Mouse (Mus musculus): ENCODE measurements at regions not wholly inside any gene's neighbourhood (a gene's known extent, or its start where the extent isn't known, plus 50 kb on each side); places are given as distances from the start of the nearest gene placed in this dataset.

DNA sequence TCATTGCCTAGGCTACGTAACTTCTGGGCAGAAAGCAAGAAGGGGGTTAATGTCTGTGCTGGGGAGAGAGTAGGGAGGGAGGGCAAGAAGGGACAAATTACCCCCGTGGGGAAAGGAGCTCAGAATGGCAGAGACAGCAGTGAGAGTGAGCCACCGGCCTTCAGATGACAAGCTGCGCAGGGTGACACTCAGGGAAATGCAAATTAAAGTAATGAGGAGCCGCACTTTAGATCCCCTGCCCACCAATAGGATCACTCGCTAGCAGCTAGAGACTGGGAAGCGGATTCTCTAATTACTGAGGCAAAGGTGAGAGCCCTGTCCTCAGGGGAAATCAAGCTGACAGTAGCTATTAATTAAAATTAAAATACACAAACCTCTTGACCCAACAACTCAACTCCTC lies 202.5 kb downstream of the Arhgef10l start:
- no peak for DNase-seq
- intact Hi-C loops (cut with DNase I) = no loop called here

DNA sequence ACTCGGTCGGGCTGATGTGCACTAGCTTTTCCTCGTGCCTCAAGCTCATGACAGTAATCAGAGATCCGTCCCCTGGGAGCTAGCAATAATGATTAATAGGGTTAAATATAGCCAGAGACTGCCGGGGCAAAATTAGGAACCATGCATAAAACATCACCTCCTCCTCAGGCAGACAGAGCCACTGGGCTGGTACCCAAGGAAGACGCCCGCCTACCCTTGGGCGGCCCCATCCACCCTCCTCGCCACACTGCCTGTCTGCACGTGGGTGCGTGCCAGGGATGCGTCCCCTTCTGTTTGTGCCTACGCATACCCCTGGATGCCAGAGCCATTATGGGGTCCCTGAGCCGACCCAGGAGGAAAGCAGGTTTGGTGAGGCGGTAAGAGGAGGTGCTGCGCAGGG lies 204.5 kb downstream of the Arhgef10l start:
- DNase-seq = no peak
- intact Hi-C loops (cut with DNase I) = no loop called here

DNA sequence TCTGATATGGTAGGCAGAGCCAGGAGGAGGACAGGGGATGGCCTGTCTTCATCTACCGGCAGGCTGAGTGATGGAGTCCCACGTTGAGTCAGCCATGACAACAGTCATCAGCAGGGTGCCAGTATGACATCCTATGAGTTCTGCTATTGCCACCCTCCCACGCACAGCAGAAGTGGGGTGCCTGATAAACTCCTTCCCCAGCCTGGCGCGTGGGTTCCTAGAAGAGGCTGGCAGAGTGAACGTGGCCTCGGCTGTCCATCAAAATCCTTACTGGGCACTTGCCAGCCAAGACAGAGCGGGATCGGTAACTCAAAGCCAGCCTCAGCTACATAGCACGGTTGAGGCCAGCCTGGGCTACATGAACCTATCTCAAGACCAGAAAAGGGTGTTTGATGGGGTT lies 202.5 kb upstream of the Igsf21 start:
- intact Hi-C loops (cut with DNase I) = no loop called here
- no peak for DNase-seq

DNA sequence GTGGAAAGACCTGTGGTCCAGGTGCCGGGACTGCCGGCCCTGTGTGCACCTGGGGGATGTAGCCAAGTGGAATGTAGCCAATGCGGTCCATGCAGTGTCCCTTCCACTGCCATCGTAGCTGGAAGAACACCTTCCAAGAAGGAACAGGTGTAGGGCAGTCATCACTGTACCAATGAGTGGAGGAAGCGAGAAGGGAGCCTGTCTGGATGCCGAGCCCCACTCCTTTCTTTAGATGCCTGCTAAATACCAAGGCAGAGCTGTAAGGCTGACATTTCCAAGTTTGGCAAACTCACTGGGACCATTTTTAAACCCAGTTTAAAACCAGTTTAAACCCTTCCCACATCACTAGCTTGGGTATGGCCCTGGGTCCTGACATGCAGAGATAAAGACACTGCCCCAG lies 199.9 kb upstream of the Igsf21 start:
- intact Hi-C loops (cut with DNase I) = no loop called here

DNA sequence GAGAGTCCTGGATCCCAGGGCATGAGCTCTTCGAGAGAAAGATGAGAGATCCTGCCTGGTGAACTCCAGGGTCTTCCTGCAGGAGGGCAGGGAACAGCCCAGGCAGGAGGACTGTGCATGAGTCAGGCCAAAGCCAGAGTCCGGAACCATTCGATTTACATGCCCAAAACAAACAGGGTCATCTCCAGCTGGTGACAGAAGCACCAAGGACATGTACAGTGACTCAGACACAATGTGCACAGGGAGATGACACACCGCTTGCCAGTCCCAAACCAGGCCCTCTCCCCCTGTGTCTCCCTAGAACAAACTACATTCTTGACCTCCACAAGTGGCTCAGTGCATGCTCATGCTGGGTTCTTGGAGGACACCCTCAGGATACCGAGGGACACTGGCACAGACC lies 199.3 kb upstream of the Igsf21 start:
- DNase-seq = no peak
- intact Hi-C loops (cut with DNase I) = no loop called here

More for the DNA sequence above, 199.9 kb upstream of the Igsf21 start:
- no peak for DNase-seq

DNA sequence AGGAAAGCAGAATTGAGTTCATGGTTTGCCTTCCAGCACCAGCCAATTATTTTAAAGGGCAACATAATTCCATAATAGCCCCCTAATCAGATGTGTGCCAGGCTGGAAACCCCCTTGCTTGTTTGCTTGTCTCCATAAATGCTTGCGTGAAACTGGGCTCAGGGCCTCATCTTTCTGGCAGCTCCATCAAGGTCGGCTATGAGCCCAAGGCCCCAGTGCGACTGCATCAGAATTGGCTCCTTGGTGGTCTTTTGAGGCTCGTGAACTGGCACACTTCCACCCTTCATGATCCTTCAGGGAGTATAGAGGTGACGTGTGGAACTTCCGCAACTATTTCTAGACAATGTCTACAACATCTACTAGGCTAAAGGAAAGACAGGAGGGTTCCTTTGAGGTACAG lies 196.6 kb upstream of the Igsf21 start:
- no peak for DNase-seq
- intact Hi-C loops (cut with DNase I) = no loop called here

DNA sequence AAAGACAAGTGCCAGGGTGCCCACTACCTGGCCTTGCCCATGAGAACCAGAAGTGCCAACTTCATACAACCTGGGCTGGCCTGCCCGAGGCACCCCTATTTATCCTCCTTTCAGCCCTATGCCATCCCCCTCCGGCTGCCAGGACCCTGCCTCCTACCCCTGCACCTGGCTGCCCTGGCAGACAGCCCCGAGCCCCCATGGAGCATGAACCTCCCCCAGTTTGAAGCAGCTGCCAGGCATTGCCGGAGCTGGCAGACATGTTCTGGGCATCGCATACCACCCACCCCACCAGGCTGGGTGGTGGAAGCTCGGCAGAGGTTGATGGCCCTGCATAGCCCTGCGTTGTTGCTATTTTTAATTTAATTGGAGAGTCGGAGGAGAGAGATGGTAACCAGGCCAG lies 195.2 kb upstream of the Igsf21 start:
- no peak for DNase-seq
- intact Hi-C loops (cut with DNase I) = no loop called here

DNA sequence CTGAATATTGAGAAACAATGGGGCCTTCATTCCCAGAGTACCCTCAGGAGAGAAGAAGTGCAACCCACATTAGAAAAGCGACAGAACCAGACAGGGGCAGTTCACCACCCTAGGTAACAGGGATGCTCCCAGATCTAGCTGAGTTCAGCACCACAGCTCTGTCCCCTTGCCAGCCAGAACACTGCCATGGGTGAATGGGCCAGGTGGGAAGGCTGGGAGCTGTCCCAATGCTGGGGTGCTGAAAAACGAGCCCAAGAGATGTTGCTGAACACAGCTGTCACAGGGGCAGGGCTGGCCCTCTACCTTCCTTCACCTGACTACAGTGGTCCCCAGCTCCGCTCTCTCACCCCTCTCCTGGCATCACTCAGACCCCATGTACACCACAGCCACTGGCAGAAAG lies 193.3 kb upstream of the Igsf21 start:
- DNase-seq = no peak
- intact Hi-C loops (cut with DNase I) = no loop called here

DNA sequence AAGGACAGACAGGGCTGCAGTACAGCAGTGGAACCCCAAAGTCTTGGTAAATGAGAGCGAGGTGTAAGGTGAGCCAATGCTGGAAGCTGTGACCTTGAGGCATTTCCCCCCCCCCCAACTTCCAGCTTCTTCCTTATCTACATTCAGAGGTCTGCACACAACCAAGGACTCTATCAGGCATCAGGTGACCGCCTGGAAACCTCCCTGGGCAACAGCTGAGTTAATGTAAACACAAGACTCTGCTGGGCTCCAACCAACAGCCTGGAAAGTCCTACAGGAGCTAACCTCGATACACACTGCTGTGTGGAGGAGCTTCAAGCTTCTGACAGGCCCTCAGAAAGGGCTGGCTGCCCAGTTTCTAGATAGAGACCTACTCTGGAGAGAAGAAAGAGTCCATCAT lies 189.4 kb upstream of the Igsf21 start:
- intact Hi-C loops (cut with DNase I) = no loop called here
- DNase-seq = no peak

DNA sequence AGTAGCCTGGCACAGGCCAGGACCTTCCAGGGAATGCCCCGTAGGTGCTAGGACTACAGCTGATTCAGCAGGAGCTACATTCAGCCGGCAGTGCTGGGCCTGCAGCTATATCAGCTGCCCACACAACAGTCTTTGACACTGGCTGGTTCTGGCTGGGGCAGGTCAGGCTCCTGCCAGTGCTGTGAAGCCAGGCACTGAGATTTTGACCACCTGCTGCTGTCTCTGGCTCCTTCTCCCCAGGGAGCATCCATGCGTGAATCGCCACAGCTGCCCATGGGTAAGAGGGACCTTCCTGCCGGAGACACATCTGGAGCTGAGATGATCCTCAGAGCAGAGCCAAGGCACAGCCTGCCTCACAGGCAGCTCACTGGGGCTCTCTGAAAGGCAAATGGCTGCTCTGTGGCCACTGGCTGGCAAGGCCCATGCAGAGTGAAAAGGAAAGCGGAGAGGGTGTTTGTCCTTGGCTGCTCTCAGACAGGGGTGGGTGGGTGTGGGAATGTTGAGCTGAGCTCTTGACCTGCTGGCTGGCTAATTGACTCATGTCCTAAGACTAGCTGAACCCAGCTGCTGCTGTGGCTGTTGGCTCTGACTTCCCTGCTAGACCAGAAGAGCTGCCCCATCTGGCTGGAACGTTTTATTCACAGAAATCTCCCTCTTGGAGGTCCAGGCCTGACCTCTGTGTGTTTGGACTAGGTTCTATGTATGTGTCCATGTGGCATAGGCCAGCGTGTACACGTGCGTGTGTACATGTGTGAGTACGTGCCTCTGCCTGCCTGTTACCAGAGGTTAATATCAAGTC lies 187.4 kb upstream of the Igsf21 start:
- DNase-seq = no peak
- intact Hi-C loops (cut with DNase I) = no loop called here

DNA sequence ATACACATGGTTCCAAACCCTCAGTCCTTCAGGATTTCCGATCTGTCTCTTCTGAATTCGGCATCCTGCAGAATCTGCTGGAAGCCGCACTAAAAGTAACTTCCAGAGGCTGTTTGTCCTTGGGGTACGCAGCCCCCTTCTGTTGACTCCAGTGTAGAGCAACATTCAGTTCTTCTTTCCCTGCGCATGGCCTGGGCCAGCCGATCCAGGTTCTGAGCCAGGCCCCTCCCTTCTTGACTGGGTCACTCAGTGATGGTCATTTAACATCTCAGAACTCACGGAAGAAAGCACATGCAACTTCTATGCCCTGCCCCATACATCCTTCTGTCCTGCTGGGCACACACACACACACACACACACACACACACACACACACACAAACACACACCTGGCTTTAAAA lies 185.5 kb upstream of the Igsf21 start:
- intact Hi-C loops (cut with DNase I) = no loop called here
- DNase-seq = no peak

DNA sequence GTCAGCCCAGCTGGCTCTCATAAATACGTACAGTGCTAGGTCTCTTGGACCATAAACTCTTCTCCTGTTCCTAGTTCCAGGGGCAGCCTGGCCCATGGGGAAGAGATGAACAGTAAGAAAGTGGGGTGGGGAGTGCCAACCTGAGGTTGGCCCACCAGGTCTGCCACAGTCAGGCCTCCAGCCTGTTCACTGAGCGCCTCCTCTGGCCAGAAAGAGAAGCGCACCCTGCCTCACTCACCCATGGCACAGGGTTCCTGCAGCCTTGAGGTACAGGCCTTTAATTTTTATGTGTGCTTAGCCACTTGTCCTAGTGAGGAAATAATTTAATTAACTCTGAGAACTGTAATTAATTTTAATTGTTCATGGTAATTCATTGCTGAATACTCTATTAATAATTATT lies 180.5 kb upstream of the Igsf21 start:
- no peak for DNase-seq
- intact Hi-C loops (cut with DNase I) = no loop called here

DNA sequence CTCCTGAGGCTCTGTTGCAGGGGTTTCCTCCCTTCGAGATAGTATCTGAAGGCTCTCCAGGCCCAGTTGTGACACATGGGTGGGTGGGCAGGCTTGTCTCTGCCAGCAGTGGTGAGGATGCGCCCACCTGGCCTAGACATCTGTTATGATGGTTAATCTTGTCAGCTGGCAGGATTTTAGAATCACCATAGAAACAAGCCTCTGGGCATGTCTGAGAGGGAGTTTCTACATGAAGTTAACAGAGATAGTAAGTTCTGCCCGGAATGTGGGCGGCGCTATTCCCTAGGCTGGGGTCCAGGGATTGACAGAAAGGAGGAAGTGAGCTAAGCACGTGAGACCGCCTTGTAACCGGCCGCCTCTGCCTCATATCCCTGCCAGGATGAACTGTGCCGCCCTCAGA lies 177.2 kb upstream of the Igsf21 start:
- DNase-seq = no peak
- intact Hi-C loops (cut with DNase I) = no loop called here

DNA sequence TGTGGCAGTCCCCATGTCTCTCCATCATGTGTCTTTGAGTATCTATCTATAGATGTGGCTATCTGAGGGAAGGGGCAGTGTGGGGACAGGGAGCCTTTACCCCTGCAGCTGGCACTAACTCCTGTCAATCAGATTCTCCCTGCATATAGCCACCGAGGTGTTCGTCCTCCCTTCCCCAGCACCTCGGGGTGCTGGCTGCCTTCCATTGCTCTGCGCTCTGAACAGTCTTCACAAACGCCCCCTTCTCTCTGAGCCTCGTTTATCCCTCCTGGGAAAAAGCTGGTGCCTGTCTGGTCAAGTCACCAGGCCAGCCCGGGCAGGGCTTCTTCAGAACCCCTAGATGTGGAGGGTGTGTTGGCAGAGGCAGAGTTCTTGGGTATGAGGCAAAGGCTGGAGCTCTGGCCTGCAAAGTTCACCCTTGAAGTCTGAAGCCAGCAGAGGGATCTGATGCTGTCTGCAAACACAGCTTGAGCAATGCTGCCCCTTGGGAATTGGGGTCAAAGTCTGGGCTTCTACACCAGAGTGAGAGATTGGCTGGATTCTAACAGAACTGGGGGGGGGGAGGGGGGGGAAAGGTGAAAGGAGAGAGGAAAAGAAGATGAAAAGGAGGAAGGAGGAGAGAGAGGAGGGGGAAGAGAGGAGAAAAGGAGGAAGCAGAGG lies 175.5 kb upstream of the Igsf21 start:
- intact Hi-C loops (cut with DNase I) = no loop called here
- peak; percentile 16 to 32 for DNase-seq

DNA sequence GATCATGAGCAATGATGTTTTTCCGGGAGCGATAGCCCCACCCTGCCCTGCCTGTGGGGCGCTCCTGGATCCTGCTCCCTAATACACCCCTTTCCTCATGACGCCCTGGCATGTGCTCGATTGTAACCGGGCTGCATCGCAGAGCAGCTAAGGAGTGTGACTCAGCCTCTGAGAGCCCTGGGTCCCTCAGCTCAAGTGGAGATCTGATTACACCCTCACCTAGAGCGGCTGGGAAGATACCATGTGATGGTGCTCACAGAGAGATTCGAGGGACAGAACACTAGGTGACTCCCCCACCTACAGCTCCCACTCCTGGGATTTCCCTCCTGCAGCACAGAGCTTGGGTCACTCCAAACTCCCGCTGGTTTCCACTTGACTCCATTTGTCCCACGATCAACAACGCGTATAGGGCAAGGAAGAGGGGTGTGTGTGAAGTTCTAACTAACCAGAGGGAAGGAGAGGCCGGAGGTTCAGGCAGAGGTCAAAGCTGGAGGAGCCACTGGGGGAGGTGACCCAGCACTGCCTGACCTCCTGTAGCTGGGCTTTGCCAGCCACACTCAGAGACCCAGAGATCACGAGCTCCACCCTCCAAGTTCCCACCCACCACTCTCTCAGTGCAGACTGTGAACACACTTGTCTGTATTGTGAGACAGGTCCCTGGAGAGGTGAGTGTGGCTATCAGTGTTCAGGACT lies 173.3 kb upstream of the Igsf21 start:
- no peak for DNase-seq
- intact Hi-C loops (cut with DNase I) = no loop called here

DNA sequence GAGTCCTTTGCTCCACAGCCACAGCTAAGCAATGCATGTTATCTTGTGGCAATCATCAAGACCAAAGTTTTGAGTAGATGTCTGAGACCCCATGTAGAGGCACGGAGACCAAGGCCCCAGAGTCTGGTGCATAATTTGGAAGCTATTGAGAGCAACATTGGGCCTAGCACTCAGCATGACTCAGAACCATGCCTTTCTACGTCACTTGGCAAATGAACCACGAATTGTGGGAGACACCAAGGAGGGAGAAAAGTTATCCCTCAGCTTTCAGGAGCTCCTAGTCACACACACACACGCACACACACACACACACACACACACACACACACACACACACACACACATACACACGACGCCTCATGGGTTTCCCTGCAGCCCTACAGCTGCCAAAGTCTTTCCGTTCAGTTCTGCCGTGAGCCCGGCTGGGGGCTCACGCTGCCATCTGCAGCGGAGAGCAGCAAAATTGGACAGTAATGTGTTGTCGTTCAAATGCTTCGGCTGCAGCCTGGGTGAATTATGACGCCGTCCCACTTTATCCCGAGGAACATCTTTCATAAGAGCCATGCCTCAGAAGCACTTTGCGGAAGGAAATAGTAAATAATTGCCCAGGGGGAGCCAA lies 165.8 kb upstream of the Igsf21 start:
- intact Hi-C loops (cut with DNase I) = no loop called here
- no peak for DNase-seq

DNA sequence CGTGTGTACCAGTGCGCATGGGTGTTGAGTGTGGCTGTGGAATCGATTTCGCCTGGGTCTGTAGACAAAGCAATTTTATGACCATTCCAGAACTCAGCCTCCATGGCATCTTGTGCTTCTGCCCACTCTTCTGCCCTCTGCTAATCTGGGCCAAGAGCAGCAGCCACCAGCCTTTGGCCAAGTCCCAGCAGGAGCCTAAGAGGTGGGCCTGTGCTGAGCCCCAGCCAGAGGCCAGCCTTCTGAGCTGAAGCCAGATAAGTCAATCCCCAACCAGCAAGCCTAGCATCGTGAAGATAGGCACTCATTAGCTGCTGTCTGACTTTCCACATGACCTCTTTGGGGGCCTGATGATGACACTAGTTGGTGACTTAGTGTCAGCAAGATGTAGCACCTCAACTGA lies 161.9 kb upstream of the Igsf21 start:
- intact Hi-C loops (cut with DNase I) = no loop called here
- no peak for DNase-seq

DNA sequence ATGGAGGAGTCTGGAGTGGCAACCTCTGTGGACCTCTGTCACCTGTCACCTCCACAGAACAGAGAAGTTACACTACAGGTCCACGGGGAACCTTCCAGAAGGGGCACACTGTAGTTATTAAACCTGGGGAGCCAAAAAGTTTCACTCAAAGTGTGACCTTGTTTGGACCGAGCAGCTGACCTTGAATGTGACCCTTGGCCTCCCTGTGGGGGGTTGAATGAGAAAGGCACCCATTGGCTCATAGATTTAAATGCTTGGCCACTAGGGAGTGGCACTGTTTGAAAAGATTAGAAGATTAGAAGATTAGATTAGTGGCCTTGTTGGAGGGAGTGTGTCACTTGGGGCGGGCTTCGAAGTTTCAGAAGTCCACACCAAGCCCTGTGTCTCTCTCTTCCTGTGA lies 160.3 kb upstream of the Igsf21 start:
- intact Hi-C loops (cut with DNase I) = no loop called here
- no peak for DNase-seq

DNA sequence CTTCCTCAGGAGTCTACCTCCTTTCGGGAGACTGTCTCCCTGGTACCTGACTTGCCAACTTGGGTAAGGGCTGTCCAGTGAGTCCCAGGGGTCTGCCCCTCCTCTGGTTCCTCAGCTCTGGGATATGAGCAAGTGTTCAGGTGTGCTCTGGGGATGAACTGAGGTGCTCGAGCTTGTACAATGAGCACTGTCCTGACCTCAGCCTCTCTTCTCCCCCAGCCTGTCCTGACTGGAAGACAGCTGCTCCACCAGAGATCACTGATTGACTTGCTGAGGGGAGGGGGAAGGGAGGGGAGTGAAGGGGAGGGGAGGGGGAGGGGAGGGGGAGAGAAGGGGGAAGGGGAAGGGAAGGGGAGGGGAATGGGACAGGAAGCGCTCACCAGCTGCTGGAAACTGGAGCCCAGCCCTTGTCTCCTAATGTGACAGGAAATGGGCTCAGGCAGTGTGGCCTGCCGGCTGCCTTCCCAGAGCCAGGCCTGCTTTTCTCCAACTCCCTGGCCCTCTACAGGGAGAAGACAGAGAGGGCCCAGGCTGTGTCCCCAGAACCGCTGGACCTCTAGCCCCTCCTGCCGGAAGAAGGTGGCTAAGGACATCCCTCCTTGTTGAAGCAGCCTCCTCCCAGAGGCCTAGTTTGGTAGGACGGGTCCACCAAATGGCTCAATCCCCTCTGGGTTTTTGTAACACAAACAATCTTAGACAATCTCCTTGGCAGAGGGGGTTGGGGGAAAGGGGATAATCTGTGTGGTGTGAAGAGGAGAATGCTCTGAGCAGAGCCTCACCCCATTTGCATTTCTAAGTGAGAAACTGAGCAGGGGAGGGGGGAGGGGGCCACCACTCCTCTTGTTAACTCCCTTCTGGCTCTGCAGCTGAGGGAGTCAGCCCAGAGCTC lies 159.7 kb upstream of the Igsf21 start:
- intact Hi-C loops (cut with DNase I) = no loop called here
- no peak for DNase-seq

DNA sequence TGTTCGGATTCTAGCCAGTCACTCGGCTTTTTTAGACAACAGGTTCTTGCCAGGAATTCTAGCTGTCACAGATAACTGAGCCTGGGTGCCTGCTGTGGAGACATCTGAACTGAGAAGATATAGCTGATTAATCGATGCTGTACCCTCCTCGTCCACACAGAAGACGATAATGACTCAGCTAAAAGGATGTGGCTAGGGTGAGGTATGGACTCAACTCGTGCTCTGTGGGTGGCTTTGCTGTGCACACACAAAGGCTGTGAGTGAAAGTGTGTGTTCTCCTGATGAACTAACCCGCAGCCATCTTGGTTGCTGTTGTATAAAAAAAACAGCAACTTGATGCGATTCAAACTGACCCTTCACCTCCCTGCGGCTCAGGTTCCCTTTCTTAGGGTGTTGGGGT lies 158.8 kb upstream of the Igsf21 start:
- intact Hi-C loops (cut with DNase I) = no loop called here

DNA sequence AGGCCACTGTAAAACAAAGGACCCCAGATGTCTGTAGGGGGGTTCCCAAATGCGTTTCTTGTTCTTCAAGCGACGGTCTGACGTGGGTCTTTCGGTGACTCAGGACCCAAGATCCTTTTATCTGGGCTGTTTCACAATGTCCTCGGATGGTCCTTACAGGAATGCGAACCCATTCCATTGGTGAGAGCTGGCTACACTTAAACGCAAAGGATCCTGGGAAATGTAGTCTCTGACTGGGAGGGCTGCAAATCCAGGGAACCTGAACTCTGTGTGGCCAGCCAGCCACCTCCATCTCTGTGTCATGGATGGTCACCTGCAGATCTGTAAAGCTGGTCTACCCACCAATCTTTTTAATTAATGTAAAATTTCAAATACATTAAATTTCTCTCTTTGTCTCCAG lies 156.5 kb upstream of the Igsf21 start:
- intact Hi-C loops (cut with DNase I) = no loop called here
- no peak for DNase-seq

More for the DNA sequence above, 158.8 kb upstream of the Igsf21 start:
- DNase-seq = no peak
